Mouse (Mus musculus) cortical plate, adult 2 months (tissue): Measurements from ENCODE around the gene Fgfr2. TPM values are rescaled to one million over a fixed set of nuclear protein-coding genes. Genes with fewer than 3 reads are reported as not detected.

Experiments
- H3K27ac ChIP-seq: fragments of 200-500 bp; 2 replicates; pipeline ENCODE4 v1.5.1; 2012; ENCODE audit warnings: low read length, control low read depth, inconsistent platforms; ENCODE audit not compliant: insufficient read depth
- H3K4me1 ChIP-seq: fragments of 200-500 bp; 2 replicates; pipeline ENCODE4 v1.6.1; 2011; ENCODE audit warnings: low read length; ENCODE audit not compliant: control insufficient read depth, insufficient read depth
- H3K4me3 ChIP-seq: fragments of 200-500 bp; 2 replicates; pipeline ENCODE4 v1.5.1; 2011; ENCODE audit warnings: mild to moderate bottlenecking, low read length, control low read depth; ENCODE audit not compliant: insufficient read depth
- CTCF ChIP-seq: fragments of 200-500 bp; IDR thresholded peaks from 2 replicates; pipeline ENCODE4 v1.5.1; 2011; ENCODE audit warnings: mild to moderate bottlenecking, control low read depth, low read length; ENCODE audit not compliant: insufficient read depth; ENCODE audit errors: extremely low read depth
- POLR2A ChIP-seq: fragments of 200-500 bp; IDR thresholded peaks from 2 replicates; pipeline ENCODE4 v1.6.1; 2011; ENCODE audit warnings: mild to moderate bottlenecking, low read length, control low read depth; ENCODE audit not compliant: insufficient read depth; ENCODE audit errors: extremely low read depth
- polyA plus RNA-seq: library from polyadenylated mRNA; depleted of rRNA; stranded (reverse); fragments of >200 nt; gene quantifications from 2 replicates; pipeline ENCODE4 v1.2.3, GENCODE M21; 2012

Fgfr2 gene
- polyA plus RNA-seq, 1 experiment, result 50.4 TPM

DNA sequence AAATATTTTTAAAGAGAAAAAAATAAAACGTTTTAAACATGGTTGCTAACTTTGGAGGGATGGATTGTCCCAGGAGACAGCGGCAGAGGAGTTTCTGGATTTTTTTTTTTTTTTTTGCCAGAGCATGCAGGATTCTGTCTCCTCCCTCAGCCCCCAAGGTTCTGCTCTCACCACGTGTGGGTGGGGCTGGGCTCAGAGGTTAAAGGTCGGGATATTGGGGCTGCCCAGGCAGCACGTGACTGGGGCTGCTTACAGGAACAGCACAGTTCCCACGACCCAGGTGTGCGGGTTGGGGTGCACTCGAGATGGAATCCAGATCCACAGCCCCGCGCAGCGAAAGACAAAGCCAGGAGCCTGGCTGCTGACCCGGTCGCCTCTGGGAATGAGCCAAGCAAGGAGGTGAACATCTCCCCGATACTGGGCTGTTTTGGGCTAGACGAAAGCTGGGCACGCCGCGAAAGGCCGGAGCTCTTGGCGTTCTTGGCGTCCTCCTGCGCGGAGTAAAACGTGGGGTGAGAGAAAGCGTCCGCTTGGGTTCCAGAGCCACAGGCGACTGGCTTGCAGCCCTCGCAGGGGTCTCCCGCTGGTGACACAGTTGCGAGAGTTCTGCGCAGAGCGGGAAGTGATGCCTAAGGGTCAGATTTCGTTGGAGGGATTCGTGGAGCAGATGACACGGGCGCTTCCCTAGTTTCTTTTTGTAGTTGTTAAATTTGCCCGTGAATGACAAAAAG lies 1566.4 kb downstream of the Fgfr2 start:
- Histone ChIP-seq H3K4me1 (no peaks in the 10 kb centered on the region), H3K27ac (no peak overlapping the region), H3K4me3 (no peak overlapping the region)
- no peak for TF ChIP-seq POLR2A
- no peak for TF ChIP-seq CTCF

DNA sequence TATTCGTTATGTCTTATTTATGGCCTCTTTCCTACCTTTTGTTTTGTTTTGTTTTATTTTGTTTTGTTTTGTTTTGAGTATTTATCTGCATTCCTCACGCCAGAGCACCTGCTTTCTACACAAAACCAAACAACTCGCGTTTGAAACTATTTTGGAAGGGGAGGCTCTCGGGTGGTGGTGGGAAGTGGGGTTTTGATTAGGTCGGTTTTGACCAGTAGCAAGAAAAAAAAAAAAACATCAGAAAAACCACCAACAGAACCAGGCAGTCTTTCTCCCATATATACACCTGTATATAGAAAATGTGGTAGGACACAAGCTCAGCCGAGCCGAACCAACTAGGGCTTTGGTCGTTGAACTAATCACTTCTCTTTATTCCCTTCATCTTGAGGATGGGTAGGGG lies 1567.0 kb downstream of the Fgfr2 start:
- H3K4me1 ChIP-seq, result no peaks in the 10 kb centered on the region
- TF ChIP-seq POLR2A, result no peak
- no peak for TF ChIP-seq CTCF
- no peak overlapping the region for H3K27ac ChIP-seq
- H3K4me3 ChIP-seq, result no peak overlapping the region

DNA sequence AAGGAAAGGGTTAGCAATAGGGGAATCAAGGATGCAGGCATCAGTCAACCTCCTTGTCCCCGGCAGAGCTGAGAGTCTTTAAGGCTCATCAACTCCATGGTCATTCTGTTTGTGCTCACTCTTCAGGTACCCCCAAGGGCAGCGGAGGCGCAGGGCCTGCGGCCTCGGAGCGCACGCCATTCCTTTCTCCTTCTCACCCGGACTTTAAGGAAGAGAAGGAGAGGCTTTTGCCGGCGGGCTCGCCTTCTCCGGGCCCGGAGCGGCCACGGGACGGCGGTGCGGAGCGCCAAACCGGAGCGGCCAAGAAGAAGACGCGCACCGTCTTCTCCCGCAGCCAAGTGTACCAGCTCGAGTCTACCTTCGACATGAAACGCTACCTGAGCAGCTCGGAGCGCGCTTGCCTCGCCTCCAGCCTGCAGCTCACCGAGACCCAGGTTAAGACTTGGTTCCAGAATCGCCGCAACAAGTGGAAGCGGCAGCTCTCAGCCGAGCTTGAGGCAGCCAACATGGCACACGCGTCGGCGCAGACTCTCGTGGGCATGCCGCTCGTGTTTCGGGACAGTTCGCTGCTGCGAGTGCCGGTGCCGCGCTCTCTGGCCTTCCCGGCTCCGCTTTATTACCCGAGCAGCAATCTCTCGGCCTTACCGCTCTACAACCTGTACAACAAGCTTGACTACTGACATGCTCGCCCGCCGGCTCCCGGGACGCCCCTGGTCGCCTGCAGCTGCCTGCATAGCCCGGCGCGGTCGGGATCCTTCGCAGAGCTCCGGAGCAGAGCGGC lies 1567.7 kb downstream of the Fgfr2 start:
- no peaks in the 10 kb centered on the region for H3K4me1 ChIP-seq
- TF ChIP-seq POLR2A, result no peak
- H3K27ac ChIP-seq, result no peak overlapping the region
- no peak overlapping the region for H3K4me3 ChIP-seq

GRCm38 (mm10) chr7:131554341-131555180 lies 1568.6 kb downstream of the Fgfr2 start:
- TF ChIP-seq POLR2A, result no peak
- no peak for TF ChIP-seq CTCF
- H3K4me3 ChIP-seq, result no peak overlapping the region
- H3K27ac ChIP-seq, result no peak overlapping the region

GRCm38 (mm10) chr7:131553771-131554175 lies 1569.4 kb downstream of the Fgfr2 start:
- Histone ChIP-seq H3K4me3 (no peak overlapping the region), H3K4me1 (no peaks in the 10 kb centered on the region), H3K27ac (no peak overlapping the region)
- TF ChIP-seq CTCF (no peak), POLR2A (no peak)

More at GRCm38 (mm10) chr7:131554341-131555180, 1568.6 kb downstream of the Fgfr2 start:
- no peaks in the 10 kb centered on the region for H3K4me1 ChIP-seq

GRCm38 (mm10) chr7:131552781-131553180 lies 1570.4 kb downstream of the Fgfr2 start:
- Histone ChIP-seq H3K4me1 (no peaks in the 10 kb centered on the region), H3K27ac (no peak overlapping the region), H3K4me3 (no peak overlapping the region)
- TF ChIP-seq POLR2A (no peak), CTCF (no peak)

DNA sequence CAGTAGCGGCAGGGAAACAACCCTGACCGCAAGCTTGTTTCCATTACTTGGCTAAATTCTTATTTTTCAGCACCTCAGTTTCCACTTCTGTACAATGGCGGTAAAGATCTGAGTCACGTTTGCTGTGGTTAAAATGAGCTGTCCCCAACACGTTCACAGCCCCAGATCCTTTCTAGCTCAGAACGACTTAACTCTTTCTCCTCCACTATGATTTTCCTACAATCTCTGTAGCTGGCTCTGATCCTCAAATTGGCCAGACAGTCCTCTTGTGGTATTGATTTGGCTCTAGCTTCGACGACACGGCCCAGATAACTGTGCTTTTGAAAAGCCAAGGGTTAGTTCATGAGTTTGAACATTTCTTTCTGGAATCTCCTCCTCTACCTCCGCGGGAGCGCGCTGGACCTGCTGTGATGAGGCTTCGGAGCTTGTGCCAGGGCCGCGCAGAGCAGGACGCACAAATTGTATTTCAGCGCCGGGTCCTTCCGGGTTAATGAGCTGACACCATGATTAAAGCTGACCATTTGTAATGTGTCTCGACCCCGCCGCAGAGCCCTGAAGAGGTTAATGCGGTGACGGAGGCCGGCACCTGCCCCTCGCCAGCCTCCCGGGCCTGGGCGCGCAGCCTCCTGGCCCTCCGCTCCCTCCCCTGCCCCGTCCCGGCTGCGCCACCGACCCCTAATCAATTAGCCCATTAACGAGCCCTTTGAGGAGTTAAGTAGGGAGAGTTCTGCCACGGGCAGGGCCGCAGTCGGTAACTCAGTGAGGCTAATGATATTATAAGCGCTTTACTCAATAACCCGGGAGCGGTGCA lies 1571.0 kb downstream of the Fgfr2 start:
- no peak overlapping the region for H3K27ac ChIP-seq
- no peaks in the 10 kb centered on the region for H3K4me1 ChIP-seq
- no peak for TF ChIP-seq CTCF
- TF ChIP-seq POLR2A, result no peak
- no peak overlapping the region for H3K4me3 ChIP-seq

- Histone ChIP-seq H3K4me1 (no peaks in the 10 kb centered on the region), H3K27ac (no peak overlapping the region), H3K4me3 (no peak overlapping the region)
- TF ChIP-seq POLR2A (no peak), CTCF (no peak)
These were observed 1571.7 kb downstream of the Fgfr2 start for GRCm38 (mm10) chr7:131551471-131551870.

DNA sequence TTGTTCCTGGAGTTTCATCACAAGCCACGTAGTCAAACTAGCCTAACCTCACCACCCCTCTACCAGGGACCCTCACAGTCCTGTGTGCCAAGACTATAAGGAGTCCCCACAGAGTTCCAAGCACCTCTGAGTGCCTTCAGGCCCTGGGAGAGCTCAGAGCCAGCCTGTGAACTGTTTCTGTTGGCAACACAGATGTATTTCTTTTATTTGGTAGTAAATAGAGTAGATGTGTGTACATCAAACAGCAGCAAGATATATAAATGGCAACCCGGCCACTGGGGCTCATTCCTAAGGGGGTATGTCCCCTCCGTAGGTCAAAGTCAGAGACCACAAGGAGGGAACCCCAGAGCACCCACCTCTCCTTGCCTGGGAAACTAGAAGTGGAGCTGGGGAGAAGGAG lies 1574.7 kb downstream of the Fgfr2 start, which contains the start of gene Hmx2:
Gene Hmx2, plus strand, starts transcription at position 301 of the 400 bp plus-strand sequence.
- Histone ChIP-seq H3K4me3 (no peak within 1 kb of the TSS), H3K4me1 (no peaks in the 10 kb centered on the region), H3K27ac (no peak within 1 kb of the TSS)
- no peak for TF ChIP-seq POLR2A
- no peak for TF ChIP-seq CTCF
